Mouse (Mus musculus): ENCODE data around the gene Rmi1. TPM values are rescaled to one million over a fixed set of nuclear protein-coding genes. Genes with fewer than 3 reads are reported as not detected.

Rmi1 gene
- polyA plus RNA-seq, 1 experiment: 5.2 TPM

GRCm38 (mm10) chr13:58372278-58373152 lies 29.5 kb upstream of the Rmi1 start:
- no peak overlapping the region for H3K4me2 ChIP-seq (ENCODE audit: low read depth)
- no peaks in the 10 kb centered on the region for H3K36me3 ChIP-seq (ENCODE audit: control insufficient read depth, insufficient read depth)
- no peaks in the 10 kb centered on the region for H3K79me2 ChIP-seq (ENCODE audit: control insufficient read depth, insufficient read depth)
- no peak for TF ChIP-seq MAX (IDR thresholded peaks at IDR 0.05; ENCODE audit: low read depth)
- no peak for TF ChIP-seq POLR2AphosphoS2 (IDR thresholded peaks at IDR 0.05; ENCODE audit: insufficient read length, low read depth)
- TF ChIP-seq SRF (IDR thresholded peaks at IDR 0.05; ENCODE audit: control insufficient read depth, insufficient read length, low read depth): no peak
- TF ChIP-seq REST (IDR thresholded peaks at IDR 0.05; ENCODE audit: insufficient read depth, insufficient read length): no peak
- TF ChIP-seq MYOD1 (IDR thresholded peaks at IDR 0.05; ENCODE audit: control insufficient read depth in 1 of 3, insufficient read length in 2 of 3, low read depth in 2 of 3): no peak
- TF ChIP-seq POLR2A (IDR thresholded peaks at IDR 0.05; ENCODE audit: insufficient read length, low read depth): no peak
- TF ChIP-seq MYOG (IDR thresholded peaks at IDR 0.05; ENCODE audit: control insufficient read depth in 1 of 3, insufficient read depth in 1 of 3, insufficient read length in 2 of 3, low read depth in 2 of 3): no peak
- TF ChIP-seq TCF3 (IDR thresholded peaks at IDR 0.05; ENCODE audit: insufficient read length, low read depth): no peak
- no peak for TF ChIP-seq USF1 (IDR thresholded peaks at IDR 0.05; ENCODE audit: low read depth)
- no peak for TF ChIP-seq CEBPB (IDR thresholded peaks at IDR 0.05; ENCODE audit: insufficient read depth, poor library complexity, severe bottlenecking)
- no peak for TF ChIP-seq TCF12 (IDR thresholded peaks at IDR 0.05; ENCODE audit: insufficient read depth, poor library complexity, severe bottlenecking)
- TF ChIP-seq E2F4 (IDR thresholded peaks at IDR 0.05; ENCODE audit: insufficient read depth): no peak
- no peak overlapping the region for H3ac ChIP-seq (ENCODE audit: control insufficient read depth, insufficient read length)
- H3K4me3 ChIP-seq: no peak overlapping the region
- H3K27me3 ChIP-seq (ENCODE audit: control insufficient read depth, insufficient read depth, insufficient read length): peaks cover 7% of the 10 kb centered on the region

- Histone ChIP-seq H3K79me2 (ENCODE audit: control insufficient read depth, insufficient read depth) (no peaks in the 10 kb centered on the region), H3K4me3 (no peak overlapping the region), H3K36me3 (ENCODE audit: control insufficient read depth, insufficient read depth) (no peaks in the 10 kb centered on the region), H3ac (ENCODE audit: control insufficient read depth, insufficient read length) (no peak overlapping the region), H3K27me3 (ENCODE audit: control insufficient read depth, insufficient read depth, insufficient read length) (peaks cover 7% of the 10 kb centered on the region), H3K4me2 (ENCODE audit: low read depth) (no peak overlapping the region)
- no peak for TF ChIP-seq SRF (IDR thresholded peaks at IDR 0.05; ENCODE audit: control insufficient read depth, insufficient read length, low read depth)
- TF ChIP-seq TCF3 (IDR thresholded peaks at IDR 0.05; ENCODE audit: insufficient read length, low read depth): no peak
- TF ChIP-seq TCF12 (IDR thresholded peaks at IDR 0.05; ENCODE audit: insufficient read depth, poor library complexity, severe bottlenecking): no peak
- no peak for TF ChIP-seq E2F4 (IDR thresholded peaks at IDR 0.05; ENCODE audit: insufficient read depth)
- TF ChIP-seq MYOD1 (IDR thresholded peaks at IDR 0.05; ENCODE audit: control insufficient read depth in 1 of 3, insufficient read length in 2 of 3, low read depth in 2 of 3): no peak
- TF ChIP-seq CEBPB (IDR thresholded peaks at IDR 0.05; ENCODE audit: insufficient read depth, poor library complexity, severe bottlenecking): no peak
- TF ChIP-seq USF1 (IDR thresholded peaks at IDR 0.05; ENCODE audit: low read depth): no peak
- no peak for TF ChIP-seq REST (IDR thresholded peaks at IDR 0.05; ENCODE audit: insufficient read depth, insufficient read length)
- no peak for TF ChIP-seq MYOG (IDR thresholded peaks at IDR 0.05; ENCODE audit: control insufficient read depth in 1 of 3, insufficient read depth in 1 of 3, insufficient read length in 2 of 3, low read depth in 2 of 3)
- TF ChIP-seq POLR2AphosphoS2 (IDR thresholded peaks at IDR 0.05; ENCODE audit: insufficient read length, low read depth): no peak
- TF ChIP-seq MAX (IDR thresholded peaks at IDR 0.05; ENCODE audit: low read depth): no peak
These were observed 28.9 kb upstream of the Rmi1 start for GRCm38 (mm10) chr13:58373153-58373470.

- Histone ChIP-seq H3K36me3 (ENCODE audit: control insufficient read depth, insufficient read depth) (peaks cover 11% of the 10 kb centered on the region), H3K79me2 (ENCODE audit: control insufficient read depth, insufficient read depth) (no peaks in the 10 kb centered on the region), H3K4me2 (ENCODE audit: low read depth) (no peak overlapping the region), H3K27me3 (ENCODE audit: control insufficient read depth, insufficient read depth, insufficient read length) (no peaks in the 10 kb centered on the region), H3K4me3 (peak overlapping the region; percentile 12), H3ac (ENCODE audit: control insufficient read depth, insufficient read length) (peak overlapping the region; percentile 87)
- TF ChIP-seq MYOD1 (IDR thresholded peaks at IDR 0.05; ENCODE audit: control insufficient read depth in 1 of 3, insufficient read length in 2 of 3, low read depth in 2 of 3): no peak
- no peak for TF ChIP-seq POLR2A (IDR thresholded peaks at IDR 0.05; ENCODE audit: insufficient read length, low read depth)
- no peak for TF ChIP-seq SRF (IDR thresholded peaks at IDR 0.05; ENCODE audit: control insufficient read depth, insufficient read length, low read depth)
- no peak for TF ChIP-seq TCF12 (IDR thresholded peaks at IDR 0.05; ENCODE audit: insufficient read depth, poor library complexity, severe bottlenecking)
These were observed 17.7 kb upstream of the Rmi1 start for GRCm38 (mm10) chr13:58384371-58384770.

- Histone ChIP-seq H3K27me3 (ENCODE audit: control insufficient read depth, insufficient read depth, insufficient read length) (no peaks in the 10 kb centered on the region), H3K36me3 (ENCODE audit: control insufficient read depth, insufficient read depth) (peaks cover 17% of the 10 kb centered on the region), H3K4me3 (peak within 1 kb of the TSS; percentile 12), H3K79me2 (ENCODE audit: control insufficient read depth, insufficient read depth) (no peaks in the 10 kb centered on the region), H3ac (ENCODE audit: control insufficient read depth, insufficient read length) (peak within 1 kb of the TSS; percentile 87), H3K4me2 (ENCODE audit: low read depth) (no peak within 1 kb of the TSS)
- TF ChIP-seq POLR2A (IDR thresholded peaks at IDR 0.05; ENCODE audit: insufficient read length, low read depth): peak; percentile 53
- TF ChIP-seq POLR2AphosphoS2 (IDR thresholded peaks at IDR 0.05; ENCODE audit: insufficient read length, low read depth): peak; percentile 24
- no peak for TF ChIP-seq MYOD1 (IDR thresholded peaks at IDR 0.05; ENCODE audit: control insufficient read depth in 1 of 3, insufficient read length in 2 of 3, low read depth in 2 of 3)
- TF ChIP-seq MAX (IDR thresholded peaks at IDR 0.05; ENCODE audit: low read depth): no peak
These were observed 17.1 kb upstream of the Rmi1 start, which contains the start of gene 2210016F16Rik for GRCm38 (mm10) chr13:58384779-58385546. 2210016F16Rik (minus strand) TSS chr13:58385225.

Measured in myocyte (in vitro differentiated cells).